Mouse (Mus musculus): ENCODE results near the gene Fbxo39.
A peak's percentile ranks its signal among the peaks of the same experiment; 100 is the strongest.

The Fbxo39 gene

GRCm38 (mm10) chr11:72314151-72314895 lies at the start of gene Fbxo39:
Gene Fbxo39 (plus strand): TSS chr11:72314444.
- peak; percentile 22 for DNase-seq

DNA sequence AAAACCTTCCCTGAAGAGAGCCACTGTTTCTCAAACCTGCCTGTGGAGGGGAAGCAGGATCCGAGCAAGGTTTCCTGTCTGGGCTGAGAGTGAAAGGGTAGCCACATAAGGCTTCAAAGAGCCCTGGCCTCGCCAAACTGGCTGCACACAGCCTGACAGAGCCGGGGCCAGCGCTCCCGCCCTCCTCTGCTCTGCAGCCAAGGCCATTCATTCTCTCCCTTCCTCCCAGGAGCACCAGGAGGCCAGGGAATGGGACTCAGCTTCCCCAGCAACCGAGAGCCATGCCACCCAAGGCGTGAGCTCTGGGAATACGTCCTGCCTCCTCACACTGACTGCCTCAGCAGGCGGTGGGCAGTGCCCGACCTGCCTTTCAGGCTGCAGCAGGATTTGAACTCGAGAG lies 48.8 kb upstream of the Fbxo39 start:
- DNase-seq = peak; percentile 30

DNA sequence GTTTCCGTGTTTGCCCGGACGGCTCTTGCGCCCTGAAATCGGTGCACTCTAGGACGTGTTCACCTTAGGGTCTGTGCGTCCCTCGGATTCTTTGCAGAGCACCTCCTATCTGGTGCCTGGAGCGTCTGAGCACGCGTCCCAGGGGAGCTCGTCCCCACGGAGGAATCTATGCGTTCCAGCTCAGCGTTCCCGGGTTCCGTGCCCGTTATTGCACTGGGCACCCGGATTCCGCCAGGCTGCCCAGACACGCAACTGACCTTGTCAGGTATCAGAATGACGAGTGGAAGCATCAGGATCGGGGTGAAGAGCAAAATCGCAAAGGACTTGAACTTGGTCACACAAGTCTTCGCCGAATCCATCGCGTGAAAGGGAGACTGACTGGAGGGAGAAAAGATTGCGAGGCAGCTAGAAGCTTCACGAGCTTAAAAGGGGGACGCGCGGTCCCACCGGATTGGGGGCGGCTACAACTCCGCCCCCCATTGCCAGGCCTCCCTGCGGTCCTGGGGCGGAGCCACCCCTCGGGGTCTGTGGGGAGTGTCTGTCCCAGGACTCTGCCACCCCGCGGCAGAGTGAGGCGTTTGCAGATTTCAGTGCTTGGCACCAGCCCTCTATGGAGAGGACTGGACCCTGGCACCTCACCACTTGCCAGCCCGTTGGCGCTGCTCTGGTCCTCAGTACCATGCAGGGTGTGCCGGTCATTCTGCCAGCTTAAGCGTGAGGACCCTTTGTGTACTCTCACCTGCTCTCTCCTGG lies 47.9 kb upstream of the Fbxo39 start:
- DNase-seq = peak; percentile 68

GRCm38 (mm10) chr11:72266960-72267560 lies 47.2 kb upstream of the Fbxo39 start, which contains the start of gene Slc13a5:
Gene Slc13a5 (minus strand): TSS chr11:72267222.
- no peak for DNase-seq

DNA sequence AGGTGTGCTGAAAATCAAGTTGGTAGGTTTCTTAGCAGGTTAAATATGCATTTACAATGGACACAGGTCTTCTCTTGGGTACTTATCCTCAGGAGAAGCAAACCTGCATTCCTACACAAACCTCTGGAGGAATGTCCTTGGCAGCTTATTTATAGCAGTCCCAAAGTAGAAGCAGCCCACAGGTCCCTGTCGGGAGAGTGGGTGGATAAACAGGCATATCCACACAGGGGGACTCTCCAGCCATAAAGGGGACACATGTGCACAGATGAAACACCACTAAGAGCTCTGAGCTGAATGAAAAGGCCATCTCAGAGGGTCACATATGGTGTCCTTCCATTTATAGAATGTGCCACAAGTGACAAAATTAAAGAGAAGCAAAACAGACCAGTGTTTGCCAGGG lies 42.5 kb upstream of the Fbxo39 start:
- DNase-seq = no peak

DNA sequence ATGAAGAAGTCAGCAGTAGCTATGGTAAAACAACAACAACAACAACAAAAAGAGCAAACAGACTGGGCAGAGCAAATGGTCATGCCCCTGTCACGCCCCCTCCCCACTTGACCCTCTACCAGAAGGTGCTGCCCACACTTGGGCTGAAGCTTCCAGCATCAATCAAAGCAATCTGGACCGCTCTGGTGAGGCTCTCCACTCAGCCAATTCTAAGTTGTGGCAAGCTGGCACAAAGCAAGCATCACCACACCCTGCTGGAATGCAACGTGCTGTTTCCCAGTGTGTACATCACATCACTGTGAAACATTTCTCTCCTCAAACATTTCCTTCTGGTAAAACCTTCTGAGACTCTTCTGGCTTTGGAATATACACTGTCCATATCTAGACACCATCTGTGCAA lies 40.9 kb upstream of the Fbxo39 start:
- DNase-seq = no peak

- DNase-seq = no peak
Observed at GRCm38 (mm10) chr11:72281143-72281851, 32.9 kb upstream of the Fbxo39 start.

DNA sequence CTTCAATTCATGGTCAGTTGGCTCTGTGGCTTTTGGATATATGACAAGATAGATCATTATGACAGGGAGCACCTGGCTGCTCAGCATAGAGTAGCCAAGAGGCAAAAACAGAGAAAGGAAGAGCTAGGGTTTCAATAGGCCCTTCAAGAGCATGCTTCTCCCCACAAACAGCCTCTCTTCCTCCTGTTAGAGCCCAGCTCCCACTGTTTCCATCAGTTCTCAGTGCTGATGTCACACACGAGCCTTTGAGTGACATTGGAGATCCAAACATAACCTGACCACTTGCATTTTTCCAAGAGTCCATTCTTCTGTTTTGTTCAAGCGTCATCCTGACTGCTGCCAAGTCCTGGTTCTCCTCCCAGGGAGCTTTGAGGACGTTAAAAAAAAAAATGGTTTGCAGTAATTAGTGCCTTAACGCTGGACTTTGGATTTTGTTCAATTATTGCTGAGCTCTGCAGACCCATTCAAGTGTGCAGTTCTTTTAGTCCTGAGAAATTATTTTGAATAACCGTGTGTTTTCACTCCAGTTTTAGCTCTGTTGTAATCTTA lies 32.3 kb upstream of the Fbxo39 start:
- DNase-seq = no peak

- DNase-seq = no peak
Observed at GRCm38 (mm10) chr11:72283486-72284224, 30.6 kb upstream of the Fbxo39 start.

DNA sequence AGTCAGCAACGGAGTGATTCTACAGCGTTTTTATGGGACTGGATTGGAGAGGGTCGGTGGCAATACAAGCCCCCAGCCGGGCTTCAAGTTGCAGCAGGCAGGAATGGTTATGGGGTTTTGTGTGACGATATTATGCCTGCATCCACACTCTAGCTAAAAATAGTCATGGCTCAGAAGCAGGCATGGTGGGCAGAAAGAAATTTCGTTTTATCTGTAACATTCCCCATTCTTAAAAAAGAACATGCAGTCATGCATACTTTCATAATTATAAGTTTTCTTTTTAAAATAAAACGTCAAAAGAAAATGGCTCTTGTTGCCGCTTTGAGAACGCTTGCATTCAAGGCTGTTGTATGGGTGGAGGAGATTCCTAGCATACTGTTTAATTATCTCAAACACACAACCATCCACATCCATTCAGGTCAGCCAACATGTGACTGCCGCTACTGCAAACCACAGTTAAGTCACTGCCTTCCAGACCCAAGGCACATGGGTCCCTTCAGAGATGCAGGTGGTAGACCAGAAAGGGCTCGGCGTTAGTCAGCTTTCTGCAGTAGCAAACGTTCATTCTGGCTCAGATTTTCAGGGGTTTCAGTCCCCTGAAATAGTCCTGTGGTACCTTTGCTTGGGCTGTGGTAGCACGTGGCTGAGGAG lies 29.6 kb upstream of the Fbxo39 start:
- DNase-seq = no peak

DNA sequence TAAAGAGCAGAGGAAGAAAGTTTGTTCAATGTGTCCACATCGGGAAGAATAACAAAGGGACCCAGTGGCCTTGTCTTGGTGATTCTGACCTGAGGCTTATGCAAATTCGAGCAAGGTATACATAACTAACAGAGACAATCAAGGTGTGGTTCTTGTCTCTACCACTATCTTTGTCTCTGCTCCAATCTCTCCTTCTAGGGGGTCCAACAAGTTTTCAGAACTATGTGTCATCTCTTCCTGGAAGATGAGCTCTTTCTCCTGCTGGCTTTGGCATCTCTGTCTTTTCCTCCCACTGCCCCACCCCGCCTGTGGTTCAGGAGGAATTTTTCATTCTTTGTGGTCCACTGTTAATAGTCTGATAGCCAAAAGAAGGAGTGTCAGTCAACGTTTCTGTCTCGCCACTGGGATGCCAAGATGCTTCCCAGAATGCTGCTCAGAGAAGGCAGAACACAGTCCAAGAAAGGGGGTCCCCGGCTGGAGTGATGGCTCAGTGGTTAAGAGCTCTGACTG lies 28.2 kb upstream of the Fbxo39 start:
- DNase-seq = no peak

DNA sequence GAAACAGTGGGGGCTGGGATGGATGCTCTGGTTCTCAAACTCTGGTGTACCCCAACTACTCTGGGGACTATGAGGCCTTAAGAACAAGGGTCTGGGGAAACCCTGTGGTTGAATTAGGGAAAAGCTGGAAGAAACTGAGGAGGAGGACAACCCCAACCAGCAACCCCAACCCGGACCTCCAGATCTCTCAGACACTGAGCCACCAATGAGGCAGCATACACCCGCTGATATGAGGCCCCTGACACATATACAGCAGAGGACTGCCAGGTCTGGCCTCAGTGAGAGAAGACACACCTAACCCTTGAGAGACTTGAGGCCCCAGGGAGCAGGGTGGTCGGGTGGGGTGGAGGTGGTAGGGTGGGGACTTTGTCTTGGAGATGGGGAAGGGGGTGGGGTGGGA lies 27.6 kb upstream of the Fbxo39 start:
- no peak for DNase-seq

DNA sequence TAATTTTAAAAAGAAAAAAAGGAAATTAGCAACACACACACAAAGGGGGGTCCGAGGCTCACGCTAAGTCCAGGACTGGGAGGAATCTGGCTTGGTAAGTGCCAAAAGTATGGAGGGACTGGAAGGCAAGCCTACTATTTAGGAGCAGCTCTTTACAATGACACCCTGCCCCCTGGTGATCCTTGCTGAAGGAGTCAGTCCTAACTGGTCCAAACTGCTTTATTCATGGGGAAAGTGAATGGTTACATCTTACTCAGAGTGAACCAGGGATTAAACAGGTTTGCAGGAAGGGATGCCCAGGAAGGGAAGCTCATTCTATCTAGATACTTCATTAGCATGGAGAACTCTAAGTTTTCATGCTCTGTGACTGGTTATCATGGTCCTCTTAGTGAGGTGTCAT lies 27.1 kb upstream of the Fbxo39 start:
- DNase-seq = no peak

GRCm38 (mm10) chr11:72287543-72287942 lies 26.7 kb upstream of the Fbxo39 start:
- no peak for DNase-seq

DNA sequence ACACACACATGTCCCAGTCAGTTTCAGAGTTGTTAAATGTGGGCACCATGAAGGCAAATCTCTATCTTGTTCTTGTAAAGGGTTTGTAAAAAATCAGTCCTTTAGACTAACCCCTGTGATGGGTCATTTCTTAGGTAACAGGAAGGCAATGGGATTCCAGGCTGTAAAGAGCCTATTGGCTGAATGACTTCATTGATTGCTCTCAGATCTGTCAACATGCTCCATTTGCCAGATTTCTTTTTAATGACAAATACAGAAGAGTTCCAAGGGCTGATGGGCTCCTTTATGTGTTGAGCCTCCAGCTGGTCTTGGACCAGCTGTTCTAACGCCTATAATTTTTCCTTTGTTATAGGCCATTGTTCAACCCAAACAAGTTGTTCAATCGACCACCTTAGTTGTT lies 21.1 kb upstream of the Fbxo39 start:
- no peak for DNase-seq

GRCm38 (mm10) chr11:72301334-72301733 lies 12.9 kb upstream of the Fbxo39 start, which contains the start of gene Xaf1:
Gene Xaf1 (plus strand): TSS chr11:72301629.
- DNase-seq = no peak

DNA sequence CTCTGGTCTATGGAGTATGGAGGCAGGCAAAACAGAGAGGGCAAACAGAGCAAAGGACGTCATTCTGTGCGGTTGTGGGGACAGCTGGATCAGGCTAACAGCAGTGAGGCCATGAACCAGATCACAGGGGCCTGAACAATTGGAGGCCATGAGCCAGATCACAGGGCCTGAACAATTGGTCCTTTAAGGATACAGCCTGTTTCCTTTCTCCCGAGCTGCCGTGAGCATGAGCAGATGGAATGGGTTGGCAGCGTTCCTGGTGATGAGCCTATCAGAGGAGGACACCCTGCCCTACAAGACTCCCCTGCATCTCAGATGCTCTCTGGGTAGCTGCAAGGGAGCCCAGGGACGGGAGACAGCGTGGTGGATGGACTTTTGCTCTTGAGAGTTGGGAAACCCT lies 12.0 kb upstream of the Fbxo39 start:
- peak; percentile 19 for DNase-seq

DNA sequence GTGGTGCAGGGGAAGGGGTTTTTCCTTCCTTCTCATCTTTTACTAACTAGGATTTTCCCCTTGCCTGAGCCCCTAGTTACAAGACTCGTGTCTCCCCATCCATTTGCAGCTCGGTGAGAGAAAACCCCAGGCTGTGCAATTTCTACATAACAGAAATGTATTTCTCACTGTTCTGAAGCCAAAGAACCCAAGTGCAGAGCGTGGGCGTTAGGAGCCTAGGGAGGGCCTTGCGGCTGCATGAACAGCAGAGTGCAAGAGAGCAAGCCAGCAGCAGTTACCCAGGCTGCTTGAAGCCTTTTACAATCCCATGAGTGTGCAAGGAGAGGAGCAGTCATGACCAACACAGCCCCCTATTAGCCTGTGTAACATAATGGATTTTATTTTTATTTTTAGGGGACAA lies 6.8 kb upstream of the Fbxo39 start:
- DNase-seq = no peak

- DNase-seq = no peak
Observed at GRCm38 (mm10) chr11:72308982-72309381, 5.3 kb upstream of the Fbxo39 start.

DNA sequence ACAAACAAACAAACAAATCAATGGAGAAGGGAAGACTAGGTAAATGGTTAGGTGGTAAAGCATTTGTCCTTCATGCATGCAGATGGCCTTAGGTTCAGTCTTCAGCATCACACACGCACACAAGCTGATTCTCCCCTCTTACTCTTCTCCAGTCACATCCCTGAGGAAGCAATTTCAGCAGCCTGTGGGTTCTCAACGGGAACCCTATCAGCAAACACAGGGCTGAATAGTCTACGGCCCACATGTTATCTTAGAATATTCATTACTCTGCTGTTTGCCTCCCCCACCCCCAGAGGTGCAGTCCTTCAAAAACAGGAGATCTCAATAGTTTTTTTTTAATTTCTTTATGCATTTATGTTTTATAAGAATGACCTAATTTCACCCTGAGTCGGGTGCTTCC lies 3.8 kb upstream of the Fbxo39 start:
- DNase-seq = no peak

GRCm38 (mm10) chr11:72311355-72312001 lies 2.8 kb upstream of the Fbxo39 start:
- DNase-seq = no peak
